Mouse (Mus musculus) gonadal fat pad, adult 2 months (tissue): ENCODE measurements at regions not wholly inside any gene's neighbourhood (a gene's known extent, or its start where the extent isn't known, plus 50 kb on each side); places are given as distances from the start of the nearest gene placed in this dataset.

Source experiments
- DNase-seq: peaks from one replicate; pipeline ENCODE4 v3.0.0-alpha.2; 2012; ENCODE audit warnings: low read depth

DNA sequence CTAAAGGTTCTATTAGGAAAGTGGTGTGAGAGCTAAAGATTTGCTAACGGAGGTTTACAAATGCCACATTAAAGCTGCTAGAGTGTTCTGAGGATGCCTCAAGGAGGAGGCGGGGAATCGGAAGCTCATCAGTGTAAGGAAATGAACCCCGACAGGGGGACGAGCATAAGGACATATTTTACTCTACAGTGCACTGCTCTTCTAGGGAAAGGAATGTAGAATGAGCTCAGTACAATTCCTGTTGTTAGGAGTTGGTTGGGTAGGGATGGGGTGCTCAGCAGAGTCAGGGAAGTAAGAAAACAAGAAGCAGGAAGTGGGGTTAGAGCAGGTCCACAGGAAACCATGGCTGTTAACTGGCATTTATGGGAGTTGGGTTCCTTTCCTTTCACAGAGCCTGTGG, 54.6 kb downstream of the Mex3b start:
- no peak for DNase-seq

DNA sequence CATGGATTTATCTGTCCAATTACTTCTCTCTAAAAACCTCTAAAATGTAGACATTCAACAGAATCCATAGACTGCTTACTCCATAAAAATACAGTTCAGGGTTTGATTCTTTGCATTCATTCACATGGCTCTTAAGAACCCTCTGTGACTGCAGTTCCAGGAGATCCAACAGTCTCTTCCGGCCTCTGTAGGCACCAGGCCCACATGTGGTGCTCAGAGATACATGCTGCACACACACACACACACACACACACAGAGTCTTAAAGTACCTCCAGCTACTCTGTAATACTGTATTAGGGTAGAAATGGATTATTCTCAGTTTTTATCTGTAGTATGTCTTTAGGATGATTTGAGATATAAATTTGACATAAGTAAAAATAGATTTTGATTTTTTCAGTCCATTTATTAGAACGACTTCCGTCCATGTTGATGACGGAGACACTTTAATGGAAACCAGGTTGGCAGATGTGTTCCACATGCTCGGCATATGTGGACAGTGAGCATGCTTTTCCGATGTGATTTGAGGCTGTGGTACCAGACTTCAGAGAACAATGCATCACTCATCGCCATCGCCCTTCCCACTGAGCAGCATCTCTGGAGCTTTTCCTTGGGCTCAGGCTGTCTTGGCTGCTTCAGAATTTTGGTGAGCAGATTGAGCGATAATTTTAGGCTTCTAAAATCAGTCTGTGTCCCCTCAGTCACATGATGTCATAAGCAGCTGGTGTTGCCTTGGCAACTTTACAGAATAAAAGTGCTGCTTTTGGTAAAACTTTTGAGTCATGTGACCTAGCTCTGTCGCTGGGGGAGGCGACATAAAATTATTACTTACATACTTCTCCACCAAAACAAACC, 56.3 kb downstream of the Mex3b start:
- no peak for DNase-seq

- no peak for DNase-seq
Measured at GRCm38 (mm10) chr7:82924092-82924491, 57.0 kb downstream of the Mex3b start.

DNA sequence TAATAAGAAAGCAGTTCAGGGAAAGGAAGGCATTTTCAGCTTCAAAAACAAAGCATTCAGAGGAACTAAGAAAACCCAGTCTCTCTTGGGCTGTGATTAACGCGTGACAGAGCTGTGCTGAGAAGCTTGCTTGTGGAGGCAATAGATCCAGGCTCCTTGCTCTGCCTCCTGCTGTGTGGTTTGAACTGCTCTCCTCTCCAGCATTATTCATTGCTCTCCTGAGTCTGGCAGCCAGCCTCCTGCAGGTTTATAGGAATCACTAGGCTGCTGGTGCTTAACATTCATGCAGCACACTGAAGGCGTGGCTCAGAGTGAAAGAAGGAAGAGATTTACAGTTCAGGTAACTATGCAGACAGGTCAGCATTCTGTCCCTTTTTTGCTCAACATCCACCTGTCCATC, 71.2 kb downstream of the Mex3b start:
- no peak for DNase-seq

DNA sequence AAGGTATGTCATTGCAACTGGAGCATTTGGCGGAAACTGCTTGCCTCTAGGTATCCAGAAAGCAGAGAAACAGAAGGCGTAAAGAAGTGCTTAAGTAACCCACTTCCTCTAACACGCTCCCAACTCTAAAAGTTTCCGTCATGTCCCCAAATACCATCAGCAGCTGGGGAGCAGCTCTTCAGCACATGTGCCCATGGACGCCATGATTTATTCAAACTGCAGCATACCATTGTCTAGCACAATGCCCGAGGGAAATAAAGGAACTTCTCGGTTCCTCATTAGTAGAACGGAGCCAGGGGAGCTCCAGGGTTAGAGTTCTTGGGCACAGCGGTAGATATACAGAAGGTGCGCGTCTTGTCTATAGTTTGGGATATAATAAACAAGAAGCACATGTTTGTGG, 72.4 kb downstream of the Mex3b start:
- DNase-seq, result no peak

- DNase-seq, result no peak
Measured at GRCm38 (mm10) chr7:82943376-82943775, 76.2 kb downstream of the Mex3b start.

DNA sequence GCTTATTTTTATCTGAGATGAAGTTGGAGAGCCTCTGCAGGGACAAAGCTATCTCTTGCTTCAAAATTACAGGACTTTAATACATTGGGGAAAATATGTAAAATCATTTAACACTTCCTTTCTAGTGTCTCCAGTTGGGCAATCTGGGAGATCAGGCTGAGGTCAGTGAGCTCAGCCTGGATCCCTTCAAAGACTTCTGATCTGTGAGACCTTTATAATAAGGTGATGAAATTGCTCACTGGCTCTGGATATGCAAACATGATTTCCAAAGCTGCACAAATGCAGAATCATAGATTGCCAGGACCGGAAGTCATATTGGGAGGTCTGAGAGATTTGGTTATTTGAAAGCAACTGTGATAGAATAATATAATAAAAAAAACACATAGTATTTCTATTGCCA, 76.7 kb downstream of the Mex3b start:
- DNase-seq, result no peak

DNA sequence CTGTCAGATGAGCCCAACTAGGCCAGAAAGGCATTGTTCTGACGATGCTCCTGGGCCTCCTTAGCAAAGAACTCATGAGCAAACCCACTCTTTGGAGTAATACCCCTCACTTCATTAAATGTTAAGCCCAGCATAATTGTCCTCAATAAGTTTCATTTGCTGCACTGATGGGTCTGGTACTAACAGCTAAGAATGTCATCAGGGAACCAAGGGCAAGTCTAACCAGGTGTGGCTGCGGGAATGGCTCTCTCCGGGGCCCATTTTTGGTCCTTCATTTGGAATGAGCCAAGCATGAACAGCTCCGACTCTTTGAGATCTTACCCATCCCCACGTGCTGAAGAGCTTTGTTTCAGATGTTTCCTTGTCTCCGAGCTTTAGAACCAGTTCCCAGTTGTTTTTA, 82.2 kb downstream of the Mex3b start:
- no peak for DNase-seq

DNA sequence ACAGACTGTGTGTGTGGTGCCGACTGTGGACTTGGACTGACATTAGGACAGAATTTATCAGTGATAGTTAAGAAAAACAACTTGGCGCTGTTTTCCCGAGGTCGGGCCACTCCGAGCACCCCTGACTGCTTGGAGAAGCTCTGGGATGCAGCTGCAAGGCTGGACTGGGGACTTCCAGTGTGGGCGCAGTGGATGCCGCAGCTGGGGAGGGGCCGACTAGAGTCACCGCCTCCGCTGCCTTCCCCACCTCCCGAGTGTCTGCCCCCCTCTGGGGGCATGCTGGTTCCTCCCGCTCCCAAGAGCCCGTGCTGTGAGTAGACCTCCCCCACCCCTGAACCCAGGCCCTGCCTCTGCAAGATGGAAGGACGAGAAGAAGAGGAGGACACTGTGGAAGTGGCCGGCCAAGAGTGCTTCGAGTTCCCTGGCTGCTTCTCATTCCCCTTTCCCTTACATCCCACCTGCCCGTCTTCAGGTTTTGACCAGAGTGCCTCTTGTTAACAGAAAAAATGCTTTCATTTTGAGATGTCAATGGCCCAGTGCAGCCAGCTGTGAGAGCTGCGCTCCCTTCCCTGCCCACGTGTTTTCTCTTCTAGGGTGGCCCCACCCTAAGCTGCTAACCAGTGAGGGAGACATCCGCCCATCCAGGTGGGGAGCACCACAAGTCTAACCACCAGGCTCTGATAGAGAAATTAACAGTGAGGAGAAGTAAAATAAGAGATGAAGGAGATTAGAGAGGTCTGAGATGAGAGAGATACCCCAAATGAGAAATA, 90.3 kb downstream of the Mex3b start:
- DNase-seq, result no peak

DNA sequence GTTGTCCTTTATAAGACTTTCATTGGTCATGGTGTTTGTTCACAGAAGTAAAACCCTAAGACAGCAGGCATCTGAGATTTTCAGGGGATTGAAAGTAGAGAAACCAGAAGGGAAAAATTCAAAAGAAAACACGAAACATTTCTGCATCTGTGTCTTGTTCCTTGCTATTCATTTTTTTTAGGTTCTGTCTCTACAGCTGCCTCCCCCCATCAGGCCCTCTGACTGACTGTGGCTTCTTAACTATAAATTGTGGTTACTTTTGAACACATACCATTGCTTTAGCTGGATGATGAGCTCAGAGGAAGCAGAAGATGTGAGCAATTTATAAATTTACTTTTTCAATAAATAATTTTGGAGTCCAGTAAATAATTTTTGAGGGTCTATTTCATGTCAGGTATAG, 103.5 kb downstream of the Mex3b start:
- DNase-seq, result no peak

- DNase-seq, result no peak
Measured at GRCm38 (mm10) chr7:82971244-82971643, 104.1 kb downstream of the Mex3b start.

GRCm38 (mm10) chr7:82972214-82973006, 105.3 kb downstream of the Mex3b start:
- DNase-seq, result no peak

DNA sequence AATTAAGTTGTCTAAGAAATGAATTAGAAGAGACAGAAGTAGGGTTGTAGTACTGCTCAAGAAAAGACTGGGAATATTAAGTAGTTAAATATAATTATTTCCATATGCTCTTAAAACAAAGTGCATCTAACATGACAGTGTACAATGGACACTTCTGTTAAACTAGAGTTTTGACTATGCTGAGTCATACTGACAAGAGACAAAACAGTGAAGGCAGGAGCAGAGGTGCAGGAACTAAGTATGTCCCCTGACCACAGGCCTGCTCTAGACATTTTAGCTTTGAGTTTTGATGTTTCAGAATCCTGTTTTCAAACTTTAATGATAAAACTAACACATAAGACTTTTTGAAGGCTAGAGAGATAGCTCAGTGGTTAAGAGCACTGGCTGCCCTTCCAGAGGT, 123.6 kb downstream of the Mex3b start:
- DNase-seq, result no peak

DNA sequence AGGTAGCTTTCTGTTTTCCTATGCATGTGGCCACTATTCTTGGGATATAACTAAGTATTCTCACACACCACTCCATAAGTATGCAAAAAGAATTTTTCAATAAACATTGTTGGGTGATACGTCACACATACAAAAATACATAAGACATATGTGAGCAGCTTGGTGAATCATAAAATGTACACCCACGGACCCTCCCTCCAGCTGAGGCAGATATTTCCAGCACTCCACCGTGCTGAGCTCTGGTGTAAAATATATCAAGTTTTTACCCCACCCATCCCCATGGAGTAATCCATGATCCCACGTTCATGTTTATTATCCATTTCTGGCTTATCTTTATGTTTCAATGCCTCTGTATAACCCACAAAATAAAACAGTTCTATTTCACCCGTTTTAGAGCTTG, 126.0 kb downstream of the Mex3b start:
- DNase-seq, result no peak

GRCm38 (mm10) chr7:82998848-82999247, 131.7 kb downstream of the Mex3b start:
- DNase-seq, result no peak

DNA sequence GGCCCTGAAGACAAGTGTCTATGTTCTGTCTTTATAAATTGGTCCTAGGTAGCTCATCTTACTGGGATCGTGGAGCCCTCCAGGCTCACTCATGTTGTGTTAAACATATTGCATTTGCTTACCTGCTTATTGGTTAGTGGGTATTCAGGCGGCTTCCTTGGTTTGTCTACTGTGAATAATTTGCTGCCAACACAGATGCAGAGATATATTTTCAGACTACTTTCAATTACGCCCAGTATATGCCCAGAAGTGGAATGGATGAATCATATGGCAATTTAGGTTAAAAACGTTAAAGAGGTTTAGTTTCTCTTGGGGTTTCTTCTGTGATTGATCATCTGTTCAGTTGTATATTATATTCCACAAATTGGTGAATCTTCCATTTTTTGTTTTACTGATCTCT, 140.4 kb downstream of the Mex3b start:
- no peak for DNase-seq

GRCm38 (mm10) chr7:83012145-83012544, 145.0 kb downstream of the Mex3b start:
- DNase-seq, result no peak

DNA sequence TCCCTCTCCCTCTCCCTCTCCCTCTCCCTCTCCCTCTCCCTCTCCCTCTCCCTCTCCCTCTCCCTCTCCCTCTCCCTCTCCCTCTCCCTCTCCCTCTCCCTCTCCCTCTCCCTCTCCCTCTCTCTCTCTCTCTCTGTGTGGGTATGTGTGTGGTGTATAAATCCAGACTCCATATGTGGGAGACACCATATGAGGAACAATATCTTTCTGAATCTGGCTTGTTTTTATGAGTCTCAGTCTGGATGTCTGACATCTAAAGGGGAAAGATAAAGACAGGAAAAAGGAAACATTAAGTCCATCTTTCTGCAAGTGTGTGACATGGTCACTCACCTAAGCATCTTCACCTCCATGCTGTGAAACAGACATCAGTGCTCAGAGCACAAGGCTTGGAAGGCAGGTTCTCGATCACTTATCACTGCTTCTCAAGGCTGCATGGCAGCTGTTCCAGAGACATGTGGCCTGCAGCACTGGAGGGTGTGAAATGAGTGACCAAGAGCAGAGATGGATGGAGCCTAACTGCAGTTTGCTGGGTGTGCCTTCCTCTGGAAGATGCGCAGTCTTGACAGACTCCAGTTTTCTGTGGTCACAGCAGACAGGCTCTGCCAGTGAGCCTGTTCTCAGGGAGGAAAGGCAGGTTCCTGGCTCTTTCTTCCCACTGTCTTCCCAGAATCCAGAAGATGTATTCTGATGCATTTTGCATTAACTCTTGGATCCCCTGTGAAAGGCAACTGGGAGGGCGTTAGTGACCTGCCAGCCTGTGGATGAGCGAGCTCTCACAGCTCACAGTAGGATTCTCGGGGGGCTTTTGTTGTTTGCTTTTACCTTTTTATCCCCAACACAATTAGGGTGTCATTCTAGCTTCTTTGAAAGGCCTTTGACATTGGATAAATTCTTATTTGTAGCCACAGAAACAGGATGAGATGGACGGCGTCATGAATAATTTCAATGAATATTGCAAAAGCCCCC, 147.9 kb downstream of the Mex3b start:
- DNase-seq, result no peak

DNA sequence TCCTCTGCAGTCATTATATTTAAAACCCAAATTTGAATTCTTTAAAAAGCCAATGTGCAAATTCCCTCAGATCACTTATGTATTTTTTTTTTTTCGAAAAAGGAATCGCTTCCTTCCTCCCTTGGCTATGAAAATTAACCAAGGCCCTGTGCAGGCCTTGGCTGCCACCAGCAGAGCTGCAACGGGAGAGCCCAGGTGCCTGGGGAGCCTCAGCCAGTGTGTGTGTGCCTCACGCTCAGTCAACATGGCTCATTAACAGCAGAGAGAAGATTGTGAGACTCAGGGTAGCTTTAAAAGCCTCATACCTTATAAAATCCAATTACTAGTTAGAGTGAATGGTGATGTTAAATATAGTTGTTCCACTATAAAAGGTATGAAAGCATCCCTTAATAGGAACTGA, 148.6 kb downstream of the Mex3b start:
- no peak for DNase-seq

DNA sequence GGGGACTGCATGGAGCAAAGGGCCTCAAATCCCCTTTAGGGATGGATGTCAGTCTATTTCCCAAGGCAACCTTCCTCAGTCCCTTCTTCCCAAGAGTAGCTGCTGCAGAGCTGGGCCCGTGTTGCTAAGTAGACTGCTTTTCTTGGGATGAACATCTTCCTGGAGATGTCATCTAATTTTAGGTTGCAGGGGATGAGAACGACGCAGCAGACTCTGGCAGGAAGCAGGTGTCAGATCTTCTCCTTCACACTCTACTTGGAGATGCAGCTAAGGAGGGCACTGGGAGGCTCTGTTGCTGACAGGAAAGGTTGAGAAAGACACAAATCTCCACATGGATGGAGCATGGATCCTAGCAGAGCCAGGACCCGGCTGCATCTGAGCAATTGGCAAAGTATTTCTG, 149.4 kb downstream of the Mex3b start:
- no peak for DNase-seq

DNA sequence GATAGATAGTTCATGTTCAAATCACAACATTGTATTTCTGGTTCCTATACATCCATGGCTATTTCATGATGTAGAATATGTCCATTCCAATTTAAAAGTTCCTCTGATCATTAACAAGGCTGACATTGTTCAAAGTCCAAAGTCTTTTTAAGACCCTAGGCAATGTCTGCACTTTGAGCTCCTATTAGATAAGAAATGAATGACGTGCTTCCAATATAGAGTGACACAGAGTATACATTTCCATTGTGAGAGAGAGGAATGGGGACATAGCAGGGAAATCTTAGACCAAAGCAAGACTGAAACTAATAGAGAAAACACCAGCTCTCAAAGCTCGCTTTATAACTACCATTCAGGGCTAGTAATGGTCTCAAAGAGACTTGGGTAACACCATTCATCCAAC, 153.5 kb downstream of the Mex3b start:
- DNase-seq, result no peak
